Mouse (Mus musculus) liver, postnatal 0 days (tissue): Measurements from ENCODE around the gene Slc24a3.

Experiments used
- CTCF ChIP-seq: sonication (generic); IDR thresholded peaks from 2 replicates; pipeline ENCODE4 v1.5.1; 2016; ENCODE audit warnings: antibody characterized with exemption, low read depth
- EP300 ChIP-seq: IDR thresholded peaks from 2 replicates; pipeline ENCODE4 v1.6.1; 2016; ENCODE audit warnings: antibody characterized with exemption, low read depth, mild to moderate bottlenecking

DNA sequence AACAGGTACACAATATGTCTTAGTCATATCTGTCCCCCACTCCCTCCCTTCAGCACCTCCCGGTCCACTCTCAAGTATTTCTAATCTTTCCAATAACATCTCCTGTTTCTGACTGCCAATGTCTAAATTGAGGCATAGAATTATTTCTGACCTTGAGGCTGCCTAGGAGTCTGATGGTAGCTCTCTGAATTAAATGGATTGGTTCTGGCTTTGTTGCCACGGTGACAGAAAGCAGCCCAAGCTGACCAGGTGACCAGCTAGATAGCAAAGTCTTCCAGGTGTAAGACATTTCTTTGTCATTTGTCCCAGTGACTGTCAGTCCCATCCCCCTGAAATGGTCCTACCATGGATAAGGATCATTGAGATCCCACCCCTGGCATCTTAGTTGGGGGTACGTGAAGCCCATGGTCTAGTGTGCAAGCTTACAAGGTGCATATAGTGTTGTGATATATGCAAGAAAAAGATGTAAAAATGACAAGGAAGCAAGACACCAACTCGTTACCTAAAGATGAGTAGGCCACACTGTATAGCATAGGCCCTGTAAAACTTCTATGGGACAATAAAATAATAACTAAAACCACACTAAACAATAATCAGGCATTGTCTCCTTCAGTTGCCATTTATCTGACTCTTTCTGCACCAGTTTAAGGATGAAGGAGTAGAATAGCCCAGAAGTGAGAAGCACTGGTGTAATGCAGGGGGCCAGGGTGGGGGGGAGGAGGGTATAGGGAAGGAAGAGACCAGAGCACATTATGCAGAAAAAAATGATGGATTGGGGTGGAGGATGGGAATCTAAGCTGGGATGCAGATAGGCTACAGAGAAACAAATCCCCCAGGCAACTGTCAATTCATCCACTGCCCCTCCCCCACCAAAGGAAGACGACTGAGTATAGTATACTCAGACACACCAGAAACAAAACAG lies 253.7 kb downstream of the Slc24a3 start:
- TF ChIP-seq CTCF, result no peak
- TF ChIP-seq EP300, result no peak
